Mouse (Mus musculus) erythroblast, adult 5-6 weeks (primary cell): Measurements from ENCODE around the gene Hlcs. TPM values are rescaled to one million over a fixed set of nuclear protein-coding genes. Genes with fewer than 3 reads are reported as not detected.

Source experiments
- ATAC-seq: replicated peaks from 2 replicates; pipeline ENCODE4 v1.8.0; 2016; ENCODE audit warnings: moderate number of reproducible peaks, mild to moderate bottlenecking, moderate TSS enrichment, inconsistent platforms; ENCODE audit not compliant: poor library complexity, low FRiP score, severe bottlenecking
- total RNA-seq, 2 experiments: library from RNA; stranded (forward) in 1 of 2; stranded (reverse) in 1 of 2; fragments of 150-400 nt in 1 of 2; fragments of 200-764, 138-1000 nt in 1 of 2; gene quantifications; 2 replicates each; pipeline versions ENCODE4 v1.2.3 to v1.2.4; 2015 to 2017; ENCODE audit warnings: low replicate concordance in 2 of 2

The Hlcs gene
- total RNA-seq, 2 experiments from 2014 or later: 0.94 to 0.96 TPM

DNA sequence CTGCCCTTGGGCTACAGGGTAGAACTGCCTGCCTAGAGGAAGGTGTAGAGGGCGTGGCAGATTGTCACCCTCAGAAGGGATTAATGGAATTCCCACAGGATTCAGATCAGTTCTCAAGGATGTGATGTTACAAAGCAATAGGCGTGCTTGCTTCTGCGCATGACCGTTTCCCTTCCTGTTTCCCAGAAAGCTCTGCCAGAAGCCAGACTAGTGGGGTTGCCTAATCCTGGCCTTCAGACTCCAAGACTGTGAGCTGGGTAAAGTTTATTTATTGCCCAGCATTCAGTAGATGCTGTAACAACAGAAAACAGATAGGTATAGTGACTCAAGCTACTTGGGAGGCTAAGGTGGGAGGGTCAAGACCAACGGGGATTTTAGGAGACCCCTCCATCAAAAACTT is 15.3 kb downstream of the Hlcs start:
- no peak for ATAC-seq

DNA sequence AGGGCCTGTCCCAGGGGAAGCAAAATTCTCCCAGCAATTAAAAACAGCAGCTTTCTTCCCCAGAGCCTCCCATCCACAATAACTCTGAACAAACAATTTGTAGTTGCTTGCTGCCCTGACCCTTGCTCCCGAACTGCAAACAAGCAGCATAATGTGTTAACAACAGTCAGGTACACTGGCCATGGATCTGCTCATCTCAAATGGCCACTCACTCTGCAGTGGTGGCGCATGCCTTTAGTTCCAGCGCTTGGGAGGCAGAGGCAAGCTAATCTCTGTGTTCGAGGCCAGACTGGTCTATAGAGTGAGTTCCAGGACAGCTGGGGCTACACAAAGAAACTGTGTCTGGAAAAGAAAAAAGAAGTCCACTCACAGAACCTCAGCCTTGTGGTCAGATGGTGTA is 22.2 kb downstream of the Hlcs start:
- no peak for ATAC-seq

DNA sequence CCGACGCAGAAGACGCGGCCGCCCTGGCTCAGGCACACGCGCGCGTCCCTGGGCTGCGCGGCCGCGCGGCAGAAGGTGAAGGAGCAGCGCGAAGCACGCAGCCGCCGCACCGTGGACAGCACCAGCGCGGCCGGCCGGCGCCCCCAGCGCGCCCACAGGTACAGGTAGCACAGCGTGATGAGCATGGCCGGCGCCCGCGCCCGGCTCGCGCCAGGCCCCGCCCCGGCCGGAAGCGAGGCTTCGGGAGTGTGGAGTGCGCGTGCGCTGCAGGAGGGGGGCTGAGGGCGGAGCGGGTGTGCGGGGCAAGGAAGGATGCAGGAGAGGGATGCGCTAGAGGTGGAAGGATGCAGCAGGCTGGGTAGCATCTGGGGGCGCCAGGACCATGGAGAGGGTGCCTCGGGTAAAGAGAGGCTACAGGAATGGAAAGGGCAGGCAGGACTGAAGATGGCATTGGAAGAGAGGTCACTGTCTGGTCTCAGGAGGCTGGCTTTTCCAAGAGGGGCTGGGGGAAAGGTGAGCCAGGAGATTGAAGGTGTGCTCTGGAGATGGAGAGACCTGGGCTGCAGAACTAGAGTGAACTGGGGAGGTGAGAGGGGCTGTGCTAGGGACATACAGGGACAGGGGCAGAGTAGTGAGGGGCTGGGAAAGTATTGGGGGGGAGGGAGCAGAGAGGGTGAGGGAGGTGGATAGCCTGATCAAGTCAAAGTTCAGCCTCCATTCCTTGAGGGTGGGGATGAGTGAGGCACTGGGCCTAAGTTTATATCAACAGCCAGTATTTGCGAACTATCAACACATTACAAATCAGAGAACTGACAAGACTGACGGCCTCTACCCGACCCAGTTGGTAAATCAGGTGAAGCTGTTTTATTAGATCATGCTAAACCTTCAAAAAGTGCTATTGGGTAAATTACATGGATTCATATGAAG is 23.0 kb downstream of the Hlcs start:
- no peak for ATAC-seq

DNA sequence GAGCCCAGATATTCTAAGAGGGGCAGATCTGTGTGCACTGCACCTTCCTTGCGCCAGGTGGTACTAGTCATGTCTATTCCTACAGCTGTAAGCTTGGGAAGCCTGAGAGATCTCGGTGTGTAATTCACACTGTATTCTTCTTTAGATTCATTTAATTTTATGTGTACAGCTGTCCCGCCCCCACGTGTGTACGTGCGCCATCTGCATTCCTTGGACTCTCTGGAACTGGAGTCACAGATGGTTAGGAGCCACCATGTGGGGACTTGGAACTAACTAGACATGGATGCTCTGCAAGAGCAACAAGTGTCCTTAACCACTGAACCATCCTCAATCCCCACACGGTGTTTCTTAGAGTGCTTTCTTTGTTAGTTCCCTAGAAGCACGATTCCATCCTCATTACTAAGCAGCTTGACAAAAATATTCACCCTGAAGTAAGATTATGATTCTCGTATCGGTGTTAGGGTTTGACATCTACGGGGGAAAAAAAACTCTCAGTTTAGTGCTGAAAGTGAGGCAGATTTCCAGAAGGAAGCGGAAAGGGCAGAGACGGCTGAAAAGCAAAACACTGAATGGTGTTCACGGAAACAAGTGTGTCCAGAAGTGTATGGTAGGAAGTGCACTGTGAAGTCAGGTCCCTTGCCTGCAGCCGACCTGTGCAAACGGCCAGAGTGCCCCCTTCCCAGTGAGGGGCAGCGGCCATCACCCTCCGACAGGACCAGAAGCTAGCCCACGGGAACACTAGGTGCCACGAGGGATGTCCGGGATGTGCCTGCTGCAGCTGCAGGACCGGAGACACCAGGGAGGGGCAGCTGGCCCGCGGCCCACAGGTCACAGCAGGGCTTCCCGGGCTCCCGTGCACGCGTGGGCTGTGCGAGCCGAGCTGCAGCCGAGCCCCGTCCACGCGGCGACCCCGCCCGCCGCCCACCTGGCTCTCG is 24.0 kb downstream of the Hlcs start:
- no peak for ATAC-seq

DNA sequence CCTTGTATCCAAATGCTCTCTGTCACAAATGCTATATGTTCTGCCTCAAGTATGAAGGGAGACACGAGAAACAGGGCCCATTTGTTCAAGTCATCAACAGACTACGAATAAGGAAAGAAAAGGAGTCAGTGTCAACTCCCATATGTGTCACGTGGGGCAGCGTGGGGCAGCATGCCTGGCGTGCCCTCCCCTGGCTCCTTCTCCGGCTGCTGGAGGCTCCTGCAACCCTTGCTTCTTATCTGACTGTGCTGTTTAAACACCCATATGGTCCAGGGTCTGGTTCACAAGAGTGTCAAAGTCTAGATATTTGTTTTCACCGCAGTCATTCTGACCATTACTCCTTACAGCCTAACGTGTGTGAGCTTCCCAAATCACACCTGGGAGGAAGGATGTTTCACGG is 25.5 kb downstream of the Hlcs start:
- ATAC-seq: no peak

DNA sequence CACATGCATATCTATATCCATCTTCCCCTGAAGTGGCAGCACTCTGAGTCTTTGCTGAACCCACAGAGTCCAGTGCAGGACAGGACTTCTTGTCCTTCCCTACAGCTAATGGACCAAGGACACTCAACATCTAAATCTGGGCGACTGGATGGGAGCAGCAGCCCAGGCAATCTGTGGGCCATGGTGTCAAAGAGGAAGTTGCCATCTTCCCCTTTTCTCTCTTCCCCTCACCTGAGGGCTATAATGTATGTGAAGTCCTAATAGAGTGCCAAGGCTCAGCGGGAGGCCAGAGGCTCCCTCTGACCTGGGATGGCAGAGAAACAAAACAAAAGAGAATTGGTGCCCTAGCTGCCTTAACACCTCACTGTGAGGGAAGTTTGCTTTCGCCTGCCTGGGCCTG is 29.4 kb downstream of the Hlcs start:
- no peak for ATAC-seq

DNA sequence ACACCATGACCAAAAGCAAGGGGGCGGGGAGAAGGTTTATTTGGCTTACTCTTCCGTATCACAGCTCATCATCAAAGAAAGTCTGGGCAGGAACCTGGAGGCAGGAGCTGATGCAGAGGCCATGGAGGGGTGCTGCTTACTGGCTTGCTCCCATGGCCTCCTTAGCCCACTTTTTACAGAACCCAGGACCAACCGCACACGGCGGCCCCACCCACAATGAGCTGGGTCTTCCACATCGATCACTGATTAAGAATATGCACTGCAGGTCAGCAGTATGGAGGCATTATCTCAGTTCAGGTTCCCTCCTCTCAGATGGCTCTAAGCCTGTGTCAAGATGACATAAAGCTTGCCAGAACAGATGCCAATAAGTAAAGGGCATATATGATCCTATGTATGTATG is 42.5 kb downstream of the Hlcs start:
- ATAC-seq: no peak

DNA sequence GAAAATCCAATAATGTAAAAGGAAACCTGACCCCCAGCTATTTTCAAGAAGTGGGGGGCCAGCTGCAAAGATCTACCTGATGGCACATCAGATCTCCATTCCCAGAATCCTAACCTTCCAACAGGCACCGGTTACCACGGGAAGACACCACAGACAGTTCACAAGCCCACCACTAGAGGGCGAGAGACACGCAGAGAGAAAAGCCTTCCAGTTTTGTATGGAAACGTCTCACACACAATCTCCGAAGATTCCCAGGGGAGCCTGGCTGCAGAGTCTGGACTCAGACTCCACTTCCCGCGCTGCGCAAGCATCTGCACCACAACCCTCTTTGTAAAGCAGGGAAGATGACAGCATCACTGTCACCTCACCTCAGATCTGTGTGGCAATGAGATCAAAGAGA is 43.7 kb downstream of the Hlcs start:
- ATAC-seq: peak; percentile 77

DNA sequence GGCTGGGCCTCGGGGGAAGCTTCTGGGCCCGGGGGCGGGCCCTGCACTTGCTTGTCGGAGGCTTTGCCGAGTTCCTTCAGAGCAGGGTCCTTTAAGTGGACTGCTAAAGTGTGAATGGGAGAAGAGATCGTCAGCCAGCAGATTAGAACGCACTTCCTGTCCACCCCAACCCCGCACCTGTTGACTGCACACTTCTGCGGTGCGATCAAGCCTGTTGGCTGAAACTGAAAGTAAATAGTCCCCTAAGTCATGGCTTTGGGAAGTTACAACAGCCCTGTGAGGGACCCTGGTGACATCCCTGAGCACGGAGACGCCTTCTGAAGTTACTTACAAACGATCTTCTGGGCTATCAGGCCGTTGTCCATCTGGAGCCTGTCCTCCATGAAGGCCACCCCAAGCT is 45.2 kb downstream of the Hlcs start:
- ATAC-seq: no peak

DNA sequence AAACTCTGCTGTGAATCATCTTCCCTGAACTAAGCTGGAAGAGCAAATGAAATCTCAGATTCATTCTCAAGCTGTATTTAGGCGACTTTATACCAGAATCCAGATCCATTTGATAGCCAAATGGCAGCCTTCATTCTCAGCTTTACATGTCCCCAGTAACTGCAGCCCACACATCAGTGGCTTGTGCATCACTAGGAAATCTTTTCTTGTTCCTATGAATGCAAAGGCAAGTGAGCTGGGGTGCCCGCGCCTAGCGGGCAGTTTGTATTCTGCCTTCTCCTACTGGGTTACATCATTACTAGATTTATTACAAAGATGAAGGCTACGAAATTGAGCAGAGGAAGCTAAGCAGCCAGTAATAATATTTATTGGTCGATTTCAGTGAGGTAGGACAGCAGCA is 48.8 kb downstream of the Hlcs start:
- no peak for ATAC-seq

DNA sequence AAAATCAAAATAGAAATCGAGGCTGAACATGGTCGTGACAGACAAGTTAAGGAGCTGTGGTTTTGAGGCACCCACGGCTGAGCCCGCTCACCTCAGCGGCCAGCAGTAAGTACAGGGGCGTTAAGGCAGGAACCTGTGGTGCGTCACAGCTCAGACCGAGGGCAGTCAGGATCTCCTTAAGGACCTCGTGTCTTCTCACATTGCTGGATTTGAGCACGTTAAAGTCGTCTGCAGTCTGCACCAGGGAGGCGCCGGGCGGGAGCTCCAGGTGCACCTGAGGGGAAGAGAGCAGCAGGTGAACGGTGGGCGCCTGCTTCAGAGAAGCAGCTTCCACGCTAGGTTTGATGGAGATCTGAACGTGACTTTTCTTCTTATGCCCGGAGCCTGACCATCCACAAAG is 50.9 kb downstream of the Hlcs start:
- ATAC-seq: no peak

DNA sequence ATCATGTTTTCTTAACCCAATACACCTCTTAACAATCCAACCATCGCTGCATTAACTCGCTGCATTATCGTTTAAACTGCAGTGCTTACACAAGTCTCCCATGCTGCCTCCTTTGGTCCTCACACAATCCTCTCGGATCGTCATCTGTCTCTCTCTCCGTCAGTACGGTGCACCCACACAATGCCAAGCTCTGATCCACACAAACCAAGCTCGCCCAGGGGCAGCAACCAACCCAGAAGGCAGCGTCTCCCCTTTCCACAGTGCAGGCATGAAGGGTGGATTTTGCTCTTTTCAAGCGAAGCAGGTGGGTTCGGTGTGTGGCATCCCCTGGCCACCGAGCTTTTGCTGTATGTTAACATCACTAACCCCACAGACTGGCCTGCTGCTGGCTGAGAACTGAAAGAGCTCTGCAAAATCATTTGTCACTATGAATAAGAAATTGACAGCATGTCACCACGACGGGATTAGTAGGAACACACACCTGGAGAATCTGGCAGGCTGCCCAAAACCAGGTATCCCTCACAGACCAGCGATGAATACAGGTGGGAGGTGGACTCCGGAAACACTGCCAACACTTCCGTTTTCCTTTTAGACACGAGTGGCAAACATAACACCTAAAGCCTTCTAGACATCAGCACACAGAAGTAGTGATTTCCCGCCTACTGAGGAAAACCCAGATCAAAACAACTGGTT is 52.3 kb downstream of the Hlcs start:
- ATAC-seq: no peak

DNA sequence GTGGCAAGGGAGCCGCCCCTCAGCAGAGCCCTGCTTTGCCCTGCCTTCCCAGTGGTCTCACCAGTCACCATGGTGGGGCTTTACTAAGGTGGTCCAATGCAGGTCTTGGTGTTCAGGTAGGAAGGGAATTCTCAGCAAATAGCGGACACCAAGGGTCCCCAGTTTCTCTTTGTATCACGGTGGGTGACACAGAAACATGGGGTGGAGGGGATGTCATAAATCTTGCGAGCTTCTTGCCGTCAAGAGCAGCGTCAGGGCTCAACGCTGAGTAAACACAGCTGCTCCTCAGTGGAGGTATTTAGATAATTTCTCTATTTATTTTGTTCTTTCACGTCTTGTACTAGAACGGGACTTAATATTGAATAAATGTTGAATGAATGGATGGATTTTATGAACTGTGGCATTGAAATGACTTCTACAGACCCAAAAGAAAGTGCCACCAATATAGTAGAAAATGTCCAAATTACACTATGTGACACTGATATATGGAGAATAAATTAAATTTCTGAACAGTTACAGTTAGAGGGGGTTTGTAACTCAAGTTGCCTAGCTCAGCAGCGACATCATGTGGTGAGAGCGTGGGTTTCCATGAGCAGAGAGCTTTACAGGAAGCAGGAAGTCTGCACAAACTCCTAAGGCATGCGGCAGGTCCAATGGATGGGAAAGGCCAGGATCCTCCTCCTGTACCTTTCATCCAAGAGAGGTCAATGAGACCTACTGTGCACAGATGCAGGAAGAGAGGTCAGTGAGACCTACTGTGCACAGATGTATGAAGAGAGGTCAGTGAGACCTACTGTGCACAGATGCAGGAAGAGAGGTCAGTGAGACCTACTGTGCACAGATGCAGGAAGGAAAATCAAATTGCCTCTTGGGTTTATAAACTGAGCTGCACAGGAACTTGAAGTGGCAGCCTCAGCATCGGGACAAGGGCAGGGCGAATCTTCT is 54.7 kb downstream of the Hlcs start:
- ATAC-seq: peak; percentile 50; the same call in 1 of the 2 replicates

DNA sequence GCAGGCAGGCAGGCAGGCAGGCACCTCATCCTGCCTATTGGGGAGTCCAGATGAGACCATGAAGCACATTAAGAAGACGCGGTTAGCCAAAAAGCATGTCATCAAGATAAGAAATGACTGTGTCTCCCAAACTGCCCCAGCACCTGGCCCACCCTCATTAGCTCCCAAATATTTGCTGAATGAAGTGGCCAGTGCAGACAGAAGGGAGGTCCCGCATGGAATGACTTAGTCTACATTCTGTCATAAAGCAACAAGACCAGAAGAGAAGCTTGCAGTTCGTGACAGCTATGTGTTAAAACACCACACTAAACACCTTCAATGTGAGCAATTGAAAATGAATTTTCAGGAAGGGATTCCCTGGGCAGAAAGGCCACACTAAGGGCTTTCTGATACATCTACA is 57.8 kb downstream of the Hlcs start:
- ATAC-seq: no peak

DNA sequence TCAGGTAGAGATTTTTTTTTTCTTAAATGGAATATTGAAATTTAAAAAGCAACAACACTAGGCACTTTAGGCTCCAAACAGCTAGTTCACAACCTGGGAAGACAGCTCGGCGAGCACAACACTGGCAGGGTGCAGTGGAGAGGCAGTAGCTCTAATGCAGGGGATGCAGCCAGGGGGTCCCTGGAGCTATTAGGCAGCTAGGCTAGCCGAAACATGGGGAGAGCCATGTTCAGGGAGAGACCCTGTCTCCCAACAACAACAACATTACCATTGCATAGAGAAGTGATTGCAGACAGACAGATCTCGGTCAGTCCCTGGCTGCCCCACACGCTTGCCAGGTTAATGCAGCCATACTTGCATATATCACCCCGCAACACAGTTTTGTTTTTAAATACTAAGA is 58.3 kb downstream of the Hlcs start:
- ATAC-seq: no peak

DNA sequence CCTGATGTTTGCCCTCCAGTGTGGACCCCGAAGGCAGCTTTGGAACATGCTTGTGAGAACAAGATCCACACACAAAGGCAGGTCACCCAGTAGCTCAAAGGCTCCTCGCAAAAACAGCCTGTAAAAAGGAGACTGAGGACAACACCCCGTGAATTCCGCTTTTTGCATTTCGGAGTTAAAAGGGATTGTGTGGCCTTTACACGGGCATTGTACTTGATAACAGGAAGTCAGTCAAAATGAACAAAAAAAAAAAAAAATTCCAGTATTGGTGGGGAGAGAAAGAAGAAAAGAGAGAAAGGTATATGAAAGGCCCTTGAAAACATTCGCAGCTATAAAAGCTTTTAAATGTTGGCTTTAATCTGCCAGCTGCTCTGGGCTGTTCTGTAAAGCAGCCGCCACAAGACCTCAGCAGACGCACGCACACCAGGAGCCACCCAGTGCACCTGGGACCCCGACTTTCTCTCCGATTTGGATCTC is 58.9 kb downstream of the Hlcs start:
- ATAC-seq: no peak

DNA sequence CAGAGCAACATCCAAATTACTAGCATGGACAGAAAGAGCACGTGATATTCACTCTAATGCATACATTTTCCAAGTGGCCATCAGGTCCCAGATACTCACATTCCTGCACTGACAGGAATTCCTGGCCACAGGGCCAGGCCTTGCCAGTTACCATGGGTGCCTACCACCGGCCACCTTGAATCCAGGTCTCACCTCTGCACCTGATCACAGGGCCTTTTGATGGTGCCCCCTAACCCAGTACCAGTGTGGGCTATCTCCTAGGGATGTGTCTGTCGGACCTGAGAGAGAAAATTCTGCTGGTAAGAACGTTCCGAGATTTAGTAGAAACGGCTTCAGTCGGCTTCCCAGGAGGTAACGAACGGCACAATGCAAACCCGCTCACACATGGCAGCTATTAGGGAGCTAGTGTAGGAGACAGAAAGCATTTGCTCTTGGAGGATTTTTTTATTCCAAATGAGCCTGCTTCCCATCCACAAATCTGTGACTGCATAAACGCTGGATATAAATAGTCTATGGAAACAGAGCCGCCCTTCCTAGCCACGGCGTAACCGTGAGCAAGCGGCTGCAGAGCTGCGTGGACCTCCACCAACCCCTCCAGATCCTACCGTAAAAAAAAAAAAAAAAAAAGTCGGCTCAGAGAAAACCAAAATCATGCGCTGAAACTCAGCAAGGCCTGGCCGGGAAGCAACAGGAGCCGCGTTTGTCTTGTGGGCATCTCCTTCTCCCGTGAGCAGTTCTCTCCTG is 59.5 kb downstream of the Hlcs start:
- no peak for ATAC-seq

DNA sequence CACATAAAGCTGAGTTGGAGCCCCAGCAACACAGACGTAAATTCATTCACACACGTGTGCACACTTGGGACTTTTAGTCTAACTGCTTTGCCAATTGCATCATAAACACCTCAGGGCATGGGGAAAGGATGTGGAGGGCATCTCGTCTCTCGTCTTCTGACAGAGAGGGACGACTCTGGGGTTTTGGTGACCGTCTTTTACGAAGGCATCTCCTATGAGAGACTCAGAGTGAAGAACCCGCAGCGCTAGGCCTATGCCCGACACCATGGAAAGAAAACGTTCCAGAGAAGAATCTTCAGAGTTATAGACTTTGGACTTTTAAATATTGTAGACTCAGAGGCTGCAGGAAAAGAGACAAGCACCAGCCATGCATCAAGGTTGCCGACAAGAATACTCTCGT is 61.6 kb downstream of the Hlcs start:
- ATAC-seq: no peak
